Mouse (Mus musculus): ENCODE measurements around the gene Slc31a1.

The Slc31a1 gene

DNA sequence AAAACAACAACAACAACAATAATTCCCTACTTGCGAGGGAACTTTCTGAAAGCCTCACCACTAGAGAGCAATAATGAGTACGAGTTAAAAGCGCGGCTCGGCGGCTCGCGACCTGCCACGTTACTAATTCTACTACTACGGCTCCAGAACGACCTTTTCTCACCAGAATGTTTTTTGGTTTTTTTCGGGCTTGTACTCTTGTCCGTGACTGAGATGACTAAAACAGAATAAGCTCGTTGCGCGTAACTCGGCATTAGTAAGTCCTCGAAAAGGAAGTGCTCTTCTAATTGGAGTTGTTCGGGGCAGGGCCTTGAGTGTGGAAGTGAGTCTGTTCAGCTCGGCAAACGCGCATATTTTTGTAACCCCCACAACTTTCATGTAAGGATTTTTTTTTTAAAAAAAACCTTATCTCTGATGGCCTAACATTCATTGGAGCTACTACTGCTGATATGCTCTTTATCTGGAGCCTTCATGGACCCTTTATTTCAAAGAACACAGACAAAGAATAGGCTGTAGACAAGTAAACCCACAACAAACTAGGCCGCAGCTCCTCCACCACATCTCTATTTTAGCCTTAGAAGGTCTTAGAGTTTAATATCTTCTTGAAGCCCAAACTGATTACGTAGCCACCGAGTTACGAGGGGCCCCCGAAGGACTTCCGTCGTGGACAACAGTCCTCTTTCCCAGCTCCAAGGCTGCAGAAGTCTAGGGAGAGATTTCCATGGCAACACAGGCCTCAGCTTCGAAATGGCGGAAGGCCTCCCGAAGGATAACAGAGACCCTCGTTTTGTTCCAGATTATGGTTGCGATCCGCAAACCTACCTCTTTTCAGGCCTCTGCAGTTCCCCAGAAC, 47.4 kb downstream of the Slc31a1 start:
- DNase-seq (ENCODE audit: low spot score in 2 of 2): peak; percentile 33 to 53

DNA sequence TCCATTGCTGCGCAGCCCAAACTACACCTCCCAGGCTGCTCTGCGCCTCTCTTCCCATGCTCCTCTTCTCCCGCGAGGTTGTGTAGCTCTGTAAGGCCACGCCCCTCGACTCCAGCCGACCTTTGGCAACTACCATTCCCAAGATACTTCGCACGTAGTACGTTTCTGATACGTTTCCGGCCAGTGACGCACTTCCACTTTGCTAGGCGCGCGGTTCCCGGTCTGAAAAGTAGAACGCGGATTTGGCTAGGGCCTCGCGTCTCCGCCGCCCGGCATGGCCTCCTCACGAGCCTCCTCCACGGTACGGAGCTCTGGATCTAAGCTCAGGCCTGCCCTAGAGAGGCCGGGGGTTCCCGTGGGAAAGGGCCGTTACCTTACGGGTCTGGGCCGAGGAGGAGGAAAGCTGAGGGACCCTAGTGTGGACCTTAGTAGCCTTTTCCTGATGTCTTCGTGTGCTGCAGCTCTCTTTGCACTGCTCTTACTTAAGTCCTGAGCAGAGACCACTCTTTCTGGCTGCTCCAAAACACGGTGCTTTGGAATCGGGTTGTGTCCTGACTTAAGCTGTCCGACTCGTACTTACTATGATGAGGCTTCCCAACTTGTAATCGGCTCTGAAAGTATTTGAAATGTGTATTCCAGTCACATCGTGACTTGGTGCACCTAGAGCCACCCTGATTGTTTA, 48.2 kb downstream of the Slc31a1 start, which contains the start of the genes Cdc26 and Prpf4:
TSS of gene Cdc26 (minus strand) at position 42 of the 682 bp plus-strand sequence.
TSS of gene Prpf4 (plus strand) at position 197 of the 682 bp plus-strand sequence.
- DNase-seq (ENCODE audit: low spot score in 2 of 2): peak; percentile 99

DNA sequence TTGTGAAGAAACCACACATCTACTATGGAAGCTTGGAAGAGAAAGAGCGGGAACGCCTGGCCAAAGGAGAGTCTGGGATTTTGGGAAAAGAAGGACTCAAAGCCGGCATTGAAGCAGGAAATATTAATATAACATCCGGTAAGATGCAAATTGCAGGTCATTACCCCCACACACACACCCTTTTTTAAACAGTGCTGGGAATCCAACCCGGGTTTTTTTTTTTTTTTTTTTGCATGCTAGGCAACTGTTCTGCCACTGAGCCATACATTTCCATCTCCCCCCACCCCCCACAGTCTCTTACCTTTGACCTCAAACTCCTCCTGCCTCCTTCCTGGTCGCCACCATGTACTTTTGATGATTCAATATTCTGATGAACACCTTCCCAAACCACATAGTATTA, 49.1 kb downstream of the Slc31a1 start:
- DNase-seq (ENCODE audit: low spot score in 2 of 2): no peak

DNA sequence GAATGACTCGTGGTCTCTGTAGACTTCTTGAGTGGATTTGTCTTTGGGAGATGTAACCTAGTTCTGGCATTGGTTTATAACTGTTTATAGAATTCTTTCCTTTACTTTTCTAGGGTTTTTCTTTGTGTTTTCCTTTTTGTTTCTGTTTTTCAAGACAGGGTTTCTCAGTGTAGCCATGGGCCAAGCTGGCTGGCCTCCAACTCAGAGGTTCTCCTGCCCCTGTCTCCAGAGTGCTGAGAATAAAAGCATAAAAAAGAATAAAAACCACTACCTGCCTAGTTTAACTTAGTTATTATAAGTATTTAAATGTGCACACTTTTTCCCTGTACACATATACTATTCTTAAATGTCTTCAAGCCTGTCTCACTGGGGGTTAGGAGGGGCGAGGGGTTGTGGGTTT, 49.8 kb downstream of the Slc31a1 start:
- DNase-seq (ENCODE audit: low spot score in 2 of 2): no peak

DNA sequence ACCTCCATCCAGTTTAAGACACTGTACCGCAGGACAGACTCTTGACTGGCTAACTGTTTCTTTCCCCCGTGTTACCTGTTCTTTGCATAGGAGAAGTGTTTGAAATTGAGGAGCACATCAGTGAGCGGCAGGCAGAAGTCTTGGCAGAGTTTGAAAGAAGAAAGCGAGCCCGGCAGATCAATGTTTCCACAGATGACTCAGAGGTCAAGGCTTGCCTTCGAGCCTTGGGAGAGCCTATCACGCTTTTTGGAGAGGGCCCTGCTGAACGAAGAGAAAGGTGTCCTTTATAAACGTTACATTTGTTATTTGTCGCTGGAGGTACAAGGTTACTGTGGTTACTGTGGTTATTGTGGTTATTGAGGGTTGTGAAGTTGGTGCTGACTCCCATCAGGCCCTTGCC, 51.1 kb downstream of the Slc31a1 start:
- DNase-seq (ENCODE audit: low spot score in 2 of 2): no peak

DNA sequence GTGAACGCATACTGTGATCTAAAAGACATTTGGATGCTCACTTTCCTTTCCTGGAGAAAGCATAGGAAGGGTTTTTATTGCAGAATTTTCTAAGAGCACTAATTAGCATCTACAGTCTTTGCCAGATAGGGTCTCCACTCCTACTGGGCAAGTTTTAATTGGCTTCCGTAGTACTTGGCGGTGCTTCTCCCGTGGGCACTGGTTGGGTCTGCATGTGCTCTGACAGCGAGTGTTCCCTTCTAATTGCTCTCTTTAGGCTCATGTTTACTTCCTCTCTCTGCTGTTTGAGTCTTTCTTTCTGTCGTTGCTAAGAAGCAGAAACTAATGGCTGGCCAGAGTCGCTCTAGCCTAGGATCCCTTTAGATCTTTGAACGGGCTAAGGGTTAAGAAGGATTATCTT, 57.9 kb downstream of the Slc31a1 start:
- no peak for DNase-seq (ENCODE audit: low spot score in 2 of 2)

DNA sequence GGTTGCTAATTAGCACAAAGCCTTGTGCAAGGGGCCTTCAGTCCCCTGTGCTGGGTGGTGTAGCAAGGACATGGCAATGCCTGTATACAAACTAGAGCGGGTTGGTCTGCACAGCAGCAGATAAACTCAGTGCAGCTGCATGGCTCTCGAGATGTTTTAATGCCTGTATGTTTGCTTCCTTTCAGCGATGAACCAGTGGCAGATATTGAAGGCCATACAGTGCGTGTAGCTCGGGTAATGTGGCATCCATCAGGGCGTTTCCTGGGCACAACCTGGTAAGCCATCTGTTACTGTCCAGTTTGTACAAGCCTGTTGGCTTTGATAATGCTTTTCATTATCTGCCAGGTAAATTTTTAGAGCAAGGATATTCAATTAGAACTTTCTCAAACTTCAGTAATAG, 58.6 kb downstream of the Slc31a1 start:
- DNase-seq (ENCODE audit: low spot score in 2 of 2): no peak

DNA sequence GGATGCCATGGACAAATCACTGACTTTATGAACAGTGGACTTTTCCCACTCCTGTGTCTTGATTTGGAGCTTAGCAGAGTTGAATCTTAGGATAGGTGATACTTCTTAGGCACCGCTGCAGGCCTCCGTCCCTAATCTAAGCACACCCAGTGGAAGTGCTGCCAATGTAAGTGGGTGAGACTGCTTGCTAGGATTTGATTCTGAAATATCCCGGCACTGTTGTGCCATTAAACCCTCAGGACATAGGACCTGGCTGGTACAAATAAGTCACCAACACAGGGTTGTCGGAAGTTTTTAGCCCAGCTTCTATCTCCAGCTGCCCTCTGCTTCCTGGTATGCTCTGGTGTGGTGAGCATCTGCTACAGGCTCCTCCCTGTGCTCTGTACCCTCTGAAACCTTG, 65.4 kb downstream of the Slc31a1 start:
- DNase-seq (ENCODE audit: low spot score in 2 of 2): no peak

DNA sequence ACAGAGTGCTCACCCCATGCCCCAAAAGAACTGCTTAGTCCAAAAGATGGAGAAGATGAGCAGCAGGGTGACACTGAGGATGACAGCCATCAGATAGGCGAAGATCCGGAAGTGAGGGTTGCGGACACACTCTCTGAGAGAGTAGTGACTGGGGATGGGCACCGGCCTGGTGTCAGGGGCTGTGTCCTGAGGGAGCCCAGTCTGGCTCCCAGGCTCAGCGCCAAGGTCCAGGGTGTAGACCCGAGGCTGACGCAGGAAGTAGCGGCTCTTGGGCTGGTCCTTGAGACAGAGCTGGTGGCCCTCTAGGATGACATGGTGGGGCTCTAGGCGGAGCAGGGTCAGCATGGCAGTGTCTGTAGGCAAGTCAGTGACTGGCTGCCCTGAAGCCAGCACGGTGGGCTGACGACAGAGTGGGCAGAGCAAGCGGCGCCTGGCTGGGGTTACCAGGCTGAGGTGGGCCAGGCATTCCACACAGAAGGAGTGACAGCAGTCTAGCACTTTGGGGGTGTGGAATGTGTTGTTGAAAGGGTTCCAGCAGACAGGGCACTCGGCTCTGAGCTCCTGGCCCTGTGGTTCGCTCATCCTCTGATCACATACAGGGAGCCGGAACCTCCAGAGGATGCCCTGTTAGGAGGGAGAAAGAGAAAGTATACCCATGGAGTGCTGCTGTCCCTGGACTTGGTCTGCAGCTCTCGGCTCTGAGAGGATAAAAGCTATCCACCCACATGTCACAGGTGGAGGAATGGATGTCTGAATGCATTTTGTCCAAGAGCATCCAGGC, 67.6 kb downstream of the Slc31a1 start:
- no peak for DNase-seq (ENCODE audit: low spot score in 2 of 2)

DNA sequence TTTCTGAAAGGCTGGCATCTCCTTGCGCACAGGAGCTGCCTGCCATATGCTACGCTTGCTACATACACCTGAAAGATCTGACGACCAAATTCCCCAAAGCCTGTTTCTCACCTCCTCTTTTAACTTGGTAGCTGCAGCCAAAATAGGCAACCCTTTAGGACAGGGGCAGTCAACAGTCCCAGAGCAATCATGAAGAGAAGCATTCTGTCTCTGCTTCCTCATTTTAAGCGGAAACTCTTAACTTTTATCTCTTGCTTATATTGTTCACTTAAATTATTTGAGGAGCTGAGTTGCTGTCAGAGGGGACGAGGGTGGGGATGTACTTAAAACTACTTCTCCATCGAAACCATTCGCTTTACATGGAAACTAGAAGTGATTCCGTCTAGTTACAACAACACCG, 69.1 kb downstream of the Slc31a1 start:
- DNase-seq (ENCODE audit: low spot score in 2 of 2): no peak

DNA sequence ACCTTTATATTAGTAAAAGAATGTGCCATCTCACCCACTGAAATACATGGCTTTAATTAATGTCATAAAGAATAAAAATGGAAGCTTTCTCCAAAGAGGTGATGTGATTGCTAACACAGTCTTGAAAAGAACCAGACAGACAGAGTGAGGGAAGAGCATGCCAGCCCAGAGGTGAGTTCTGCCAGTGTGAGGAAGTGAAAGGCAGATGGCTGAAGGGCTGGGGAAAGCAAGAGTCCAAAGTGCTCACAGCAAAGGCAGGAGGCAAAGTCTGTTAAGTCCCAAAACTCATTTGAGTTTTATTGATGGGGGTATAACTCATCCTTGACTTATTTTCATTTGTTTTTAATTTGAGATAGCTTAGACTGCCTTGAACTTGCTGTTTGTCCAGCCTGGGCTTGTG, 70.2 kb downstream of the Slc31a1 start:
- no peak for DNase-seq (ENCODE audit: low spot score in 2 of 2)

DNA sequence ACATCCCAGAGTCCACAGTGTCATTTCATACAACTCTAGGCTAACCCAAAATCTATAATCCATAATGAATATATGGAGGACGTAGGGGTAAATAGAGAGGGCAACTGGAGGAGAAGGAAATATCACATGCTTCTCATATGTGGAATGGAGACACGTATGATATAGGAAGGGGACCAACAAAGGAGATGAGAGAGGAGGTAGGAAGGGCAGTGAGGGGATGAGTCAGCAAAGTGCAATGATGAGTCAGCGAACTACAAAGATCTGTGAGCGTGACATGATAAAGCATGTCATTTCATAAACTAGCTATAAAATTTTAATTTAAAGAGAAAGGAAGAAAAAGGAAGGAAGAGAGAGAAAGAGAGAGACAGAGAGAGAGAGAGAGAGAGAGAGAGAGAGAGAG, 71.0 kb downstream of the Slc31a1 start:
- no peak for DNase-seq (ENCODE audit: low spot score in 2 of 2)

DNA sequence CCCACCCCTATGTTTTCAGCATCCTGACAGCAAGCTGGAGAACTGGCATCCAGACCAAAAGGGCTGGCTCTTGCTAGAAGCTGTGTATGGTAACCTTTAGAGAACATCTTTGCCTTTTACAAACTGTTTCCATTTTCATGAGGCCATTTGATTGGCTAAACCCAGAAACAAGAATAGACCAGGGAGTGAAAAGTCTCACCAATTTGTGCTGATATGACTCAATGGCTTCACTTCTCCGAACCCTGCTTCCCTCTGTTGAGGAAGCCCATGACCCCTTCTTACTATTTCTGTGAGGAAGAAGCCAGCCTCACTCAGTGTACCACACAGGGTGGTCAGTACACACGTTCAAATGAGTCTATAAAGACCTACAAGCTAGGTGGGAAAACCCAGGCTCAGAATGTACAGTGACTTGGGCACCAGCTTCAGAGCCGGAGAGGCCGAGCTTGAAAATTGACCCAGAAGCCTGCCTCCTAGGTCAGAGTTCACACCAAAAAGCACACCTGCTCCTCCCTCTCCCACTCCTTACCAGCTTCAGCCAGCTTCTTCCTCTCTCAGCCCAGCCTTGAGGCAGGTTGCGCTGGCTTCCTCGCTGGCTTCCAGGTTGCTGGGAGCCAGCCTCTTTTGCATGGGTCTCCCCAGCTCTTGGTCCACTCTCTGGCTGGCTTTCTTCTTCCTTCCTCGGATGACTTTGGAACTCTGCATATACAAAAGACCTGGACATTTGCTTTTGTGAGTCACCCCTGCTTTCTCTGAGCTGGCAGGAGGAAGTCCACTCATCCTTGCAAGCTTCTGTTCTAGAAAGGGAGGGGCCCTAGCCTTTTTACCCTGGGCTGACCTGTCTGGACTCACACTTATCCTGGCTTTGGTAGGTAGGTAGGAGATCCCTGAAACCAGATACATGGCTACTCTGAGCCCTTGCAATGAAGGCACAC, 73.7 kb downstream of the Slc31a1 start:
- no peak for DNase-seq (ENCODE audit: low spot score in 2 of 2)

DNA sequence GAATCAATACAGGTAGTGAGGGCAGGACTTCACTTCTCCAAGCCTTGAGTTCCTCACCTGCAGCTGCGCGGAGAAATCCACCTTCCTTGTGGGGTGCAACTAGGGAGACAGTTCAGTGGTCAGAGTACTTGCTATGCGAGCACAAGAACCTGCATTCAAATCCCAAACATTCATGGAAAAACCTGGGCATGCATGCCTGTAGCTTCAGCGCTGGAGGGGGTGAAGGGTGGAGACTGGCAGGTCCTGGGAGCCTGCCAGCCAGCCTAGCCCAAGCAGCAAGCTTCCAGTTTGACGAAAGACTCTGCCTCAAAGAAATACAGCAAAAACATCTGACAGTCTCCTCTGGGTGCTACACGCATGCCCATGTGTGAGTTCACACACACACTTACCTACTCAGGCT, 74.6 kb downstream of the Slc31a1 start, which contains the start of gene Rnf183:
TSS of gene Rnf183 (minus strand) at position 172 of the 400 bp plus-strand sequence.
- no peak for DNase-seq (ENCODE audit: low spot score in 2 of 2)

DNA sequence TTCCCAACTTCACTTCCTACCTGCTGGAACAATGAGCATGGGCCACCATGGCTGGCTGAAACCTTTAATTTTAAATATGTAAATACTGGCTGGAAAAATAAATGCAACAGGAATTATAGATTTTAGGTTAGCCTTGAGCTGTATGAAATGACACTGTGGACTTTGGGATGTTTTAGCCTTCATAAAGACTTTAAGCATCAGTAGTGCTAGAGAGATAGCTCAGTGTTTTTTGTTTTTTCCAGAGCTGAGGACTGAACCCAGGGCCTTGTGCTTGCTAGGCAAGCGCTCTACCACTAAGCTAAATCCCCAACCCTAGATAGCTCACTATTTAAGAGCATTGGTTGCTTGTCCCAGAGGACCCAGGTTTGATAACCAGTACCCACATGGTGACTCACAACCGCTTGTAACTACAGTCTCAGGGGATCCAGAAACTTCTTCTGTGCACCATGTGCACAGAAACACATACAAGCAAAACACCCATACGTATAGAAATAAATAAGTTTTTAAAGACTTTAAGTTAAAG, 76.8 kb downstream of the Slc31a1 start:
- DNase-seq (ENCODE audit: low spot score in 2 of 2): no peak

DNA sequence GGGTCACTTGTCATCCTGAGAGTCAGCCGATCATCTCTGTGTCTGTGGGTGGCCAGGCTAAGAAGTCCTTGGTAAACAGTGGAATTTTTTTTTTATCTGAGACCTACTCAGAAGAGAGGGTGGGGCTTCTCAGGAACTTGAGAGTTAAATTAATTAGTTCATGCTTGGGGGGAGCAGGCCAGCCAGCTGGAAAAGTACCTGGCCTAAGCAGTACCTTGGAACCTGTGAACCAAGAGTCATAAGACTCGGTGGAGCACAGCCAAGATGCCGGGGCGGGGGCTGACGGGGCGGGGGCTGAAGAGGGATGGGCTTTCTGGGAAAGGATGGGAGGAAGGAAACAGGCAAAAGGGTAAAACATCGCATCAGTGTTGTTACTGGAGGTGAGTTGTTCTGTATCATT, 77.3 kb downstream of the Slc31a1 start:
- no peak for DNase-seq (ENCODE audit: low spot score in 2 of 2)

DNA sequence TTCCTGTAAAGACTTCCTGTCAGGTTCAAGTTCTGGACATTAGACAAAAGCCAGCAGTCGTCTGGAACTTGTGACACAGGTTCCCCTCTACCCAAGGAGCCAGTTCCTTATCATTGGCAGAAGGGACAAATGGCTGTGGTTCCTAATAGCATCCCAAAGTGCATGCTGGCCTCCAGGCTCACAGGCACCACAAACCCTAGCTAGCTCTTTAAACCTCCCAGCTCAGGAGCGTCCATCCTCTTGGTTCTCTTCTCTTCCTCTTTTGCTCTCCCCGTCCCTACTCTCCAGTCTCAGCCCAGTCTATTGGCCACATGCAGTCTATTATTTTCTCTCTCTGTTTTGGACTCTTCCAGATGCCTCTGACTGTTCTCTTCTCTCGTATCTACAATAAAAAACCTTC, 79.3 kb downstream of the Slc31a1 start:
- no peak for DNase-seq (ENCODE audit: low spot score in 2 of 2)

DNA sequence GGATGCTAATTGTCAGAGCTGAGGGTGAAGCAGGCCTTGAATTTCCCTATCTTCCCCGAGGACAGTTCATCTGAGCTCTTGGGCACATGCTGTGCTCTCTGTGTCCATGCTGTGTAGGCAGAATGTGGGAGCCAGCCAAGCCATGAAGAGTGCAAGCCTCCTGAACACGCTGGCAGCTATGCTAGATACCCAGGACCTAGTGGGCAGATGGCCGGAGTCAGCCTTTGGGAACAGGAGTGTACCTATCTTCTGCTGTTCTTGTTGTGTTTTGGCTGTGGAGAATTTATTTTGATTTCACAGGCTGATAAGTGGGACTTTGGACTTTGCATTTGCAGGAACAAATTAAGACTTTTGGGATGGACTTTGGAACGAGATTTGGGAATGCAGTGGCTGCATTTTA, 80.0 kb downstream of the Slc31a1 start:
- DNase-seq (ENCODE audit: low spot score in 2 of 2): no peak

DNA sequence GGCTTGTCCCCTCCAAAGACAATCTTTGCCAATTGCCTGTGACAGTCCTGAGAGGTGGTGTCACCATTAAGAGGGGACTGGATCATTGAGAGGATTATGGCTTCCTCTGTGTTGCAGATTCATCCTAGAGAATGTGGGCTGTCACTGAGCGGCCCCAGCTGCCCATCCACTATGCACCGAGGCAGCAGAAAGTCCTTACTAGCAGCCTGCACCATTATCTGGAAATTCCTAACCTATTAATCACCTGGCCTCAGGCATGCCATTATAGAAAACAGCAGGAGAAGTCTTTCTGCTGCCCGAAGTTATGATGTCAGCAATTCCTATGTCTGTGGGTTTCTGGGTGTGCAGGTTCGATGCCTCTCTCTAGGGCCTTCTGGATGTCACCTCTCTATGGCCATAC, 80.5 kb downstream of the Slc31a1 start:
- no peak for DNase-seq (ENCODE audit: low spot score in 2 of 2)
